Mouse (Mus musculus) MEL (cell line): Measurements from ENCODE around the gene Acvr1b. TPM values are rescaled to one million over a fixed set of nuclear protein-coding genes. Genes with fewer than 3 reads are reported as not detected.

Source experiments
- DNase-seq: peaks from one replicate; pipeline ENCODE4 v3.0.0; 2011; ENCODE audit warnings: low read depth, low spot score
- H3K27ac ChIP-seq: 2 replicates; pipeline ENCODE4 v1.5.1; 2012; ENCODE audit warnings: low read depth, mild to moderate bottlenecking, control low read depth, low read length, moderate library complexity; ENCODE audit not compliant: control insufficient read depth
- H3K27me3 ChIP-seq, 2 experiments: fragments of 150-350 bp in 1 of 2; sonication (generic) in 1 of 2; 2 replicates each; pipeline ENCODE4 v1.6.1; 2012; ENCODE audit warnings: low read length in 2 of 2, mild to moderate bottlenecking in 2 of 2, improper control_type of control experiment in 1 of 2, moderate library complexity in 1 of 2; ENCODE audit not compliant: insufficient read depth in 2 of 2, control insufficient read depth in 1 of 2
- H3K36me3 ChIP-seq, 2 experiments: 2 replicates each; pipeline ENCODE4 v1.6.1; 2012 to 2014; ENCODE audit warnings: low read length in 2 of 2, improper control_type of control experiment in 1 of 2, inconsistent platforms in 1 of 2, mild to moderate bottlenecking in 1 of 2; ENCODE audit not compliant: insufficient read depth in 2 of 2, control insufficient read depth in 1 of 2
- H3K4me1 ChIP-seq, 2 experiments: fragments of 150-350 bp in 1 of 2; sonication (generic) in 1 of 2; 2 replicates each; pipeline ENCODE4 v1.6.1; 2012; ENCODE audit warnings: low read length in 2 of 2, improper control_type of control experiment in 1 of 2, mild to moderate bottlenecking in 1 of 2; ENCODE audit not compliant: insufficient read depth in 2 of 2, control insufficient read depth in 1 of 2
- H3K4me3 ChIP-seq, 2 experiments: fragments of 150-350 bp in 1 of 2; sonication (generic) in 1 of 2; 2 replicates each; pipeline ENCODE4 v1.5.1; 2012; ENCODE audit warnings: low read depth in 2 of 2, low read length in 2 of 2, mild to moderate bottlenecking in 2 of 2, moderate library complexity in 2 of 2, control low read depth in 1 of 2, improper control_type of control experiment in 1 of 2; ENCODE audit not compliant: control insufficient read depth in 1 of 2, insufficient read depth in 1 of 2
- H3K79me2 ChIP-seq: 2 replicates; pipeline ENCODE4 v1.6.1; 2012; ENCODE audit warnings: mild to moderate bottlenecking, low read length, moderate library complexity; ENCODE audit not compliant: control insufficient read depth, poor library complexity, insufficient read depth
- H3K9ac ChIP-seq: 2 replicates; pipeline ENCODE4 v1.6.1; 2012; ENCODE audit warnings: low read depth, mild to moderate bottlenecking, control low read depth, low read length, moderate library complexity; ENCODE audit not compliant: control insufficient read depth, poor library complexity, severe bottlenecking
- H3K9me3 ChIP-seq: fragments of 150-350 bp; sonication (generic); replicated peaks from 2 replicates; pipeline ENCODE4 v1.6.1; 2012; ENCODE audit warnings: mild to moderate bottlenecking, low read length, improper control_type of control experiment, moderate library complexity; ENCODE audit not compliant: insufficient read depth
- BHLHE40 ChIP-seq: IDR thresholded peaks from 2 replicates; pipeline ENCODE4 v1.6.1; 2012; ENCODE audit warnings: low read depth, mild to moderate bottlenecking, inconsistent platforms, low read length, improper control_type of control experiment, borderline replicate concordance
- CHD1 ChIP-seq: IDR thresholded peaks from 2 replicates; pipeline ENCODE4 v1.6.1; 2012; ENCODE audit warnings: low read depth, mild to moderate bottlenecking, inconsistent platforms, low read length, improper control_type of control experiment
- CTCF ChIP-seq, 3 experiments: IDR thresholded peaks in 2 of 3; conservative IDR thresholded peaks in 1 of 3; 2 replicates each; pipeline ENCODE4 v1.5.1; 2011 to 2012; ENCODE audit warnings: low read length in 3 of 3, low read depth in 2 of 3, mild to moderate bottlenecking in 2 of 3, improper control_type of control experiment in 1 of 3, inconsistent platforms in 1 of 3, mixed read lengths in 1 of 3, moderate library complexity in 1 of 3; ENCODE audit not compliant: control insufficient read depth in 1 of 3, insufficient read depth in 1 of 3, poor library complexity in 1 of 3, severe bottlenecking in 1 of 3
- EP300 ChIP-seq, 2 experiments: IDR thresholded peaks; 2 replicates each; pipeline ENCODE4 v1.6.1; 2011; ENCODE audit warnings: improper control_type of control experiment in 2 of 2, low read length in 2 of 2, low read depth in 1 of 2, mild to moderate bottlenecking in 1 of 2
- ETS1 ChIP-seq: IDR thresholded peaks from 2 replicates; pipeline ENCODE4 v1.6.1; 2012; ENCODE audit warnings: low read depth, mild to moderate bottlenecking, inconsistent platforms, low read length, improper control_type of control experiment, moderate library complexity
- GABPA ChIP-seq: IDR thresholded peaks from 2 replicates; pipeline ENCODE4 v1.6.1; 2012; ENCODE audit warnings: low read depth, mild to moderate bottlenecking, inconsistent platforms, low read length, improper control_type of control experiment, moderate library complexity
- HCFC1 ChIP-seq: IDR thresholded peaks from 2 replicates; pipeline ENCODE4 v1.6.1; 2012; ENCODE audit warnings: low read depth, mild to moderate bottlenecking, inconsistent platforms, low read length, improper control_type of control experiment, moderate library complexity
- MAFK ChIP-seq: IDR thresholded peaks from 2 replicates; pipeline ENCODE4 v1.6.1; 2011; ENCODE audit warnings: low read depth, mild to moderate bottlenecking, low read length, improper control_type of control experiment, borderline replicate concordance
- MXI1 ChIP-seq: IDR thresholded peaks from 2 replicates; pipeline ENCODE4 v1.6.1; 2011; ENCODE audit warnings: mild to moderate bottlenecking, low read depth, low read length, improper control_type of control experiment
- MYB ChIP-seq: IDR thresholded peaks from 2 replicates; pipeline ENCODE4 v1.6.1; 2011; ENCODE audit warnings: mild to moderate bottlenecking, low read depth, low read length, improper control_type of control experiment
- MYC ChIP-seq: IDR thresholded peaks from 2 replicates; pipeline ENCODE4 v1.6.1; 2011; ENCODE audit warnings: low read depth, mild to moderate bottlenecking, low read length, improper control_type of control experiment, moderate library complexity
- NELFE ChIP-seq: IDR thresholded peaks from 2 replicates; pipeline ENCODE4 v1.6.1; 2011; ENCODE audit warnings: low read depth, low read length, improper control_type of control experiment
- RCOR1 ChIP-seq: IDR thresholded peaks from 2 replicates; pipeline ENCODE4 v1.6.1; 2012; ENCODE audit warnings: low read depth, mild to moderate bottlenecking, inconsistent platforms, low read length, improper control_type of control experiment
- TCF12 ChIP-seq: IDR thresholded peaks from 2 replicates; pipeline ENCODE4 v1.6.1; 2014; ENCODE audit warnings: low read depth, mild to moderate bottlenecking, inconsistent platforms, low read length, improper control_type of control experiment, moderate library complexity
- USF1 ChIP-seq: IDR thresholded peaks from 2 replicates; pipeline ENCODE4 v1.6.1; 2014; ENCODE audit warnings: low read depth, mild to moderate bottlenecking, inconsistent platforms, low read length, improper control_type of control experiment, moderate library complexity
- USF2 ChIP-seq, 2 experiments: IDR thresholded peaks; 2 replicates each; pipeline ENCODE4 v1.6.1; 2011 to 2012; ENCODE audit warnings: improper control_type of control experiment in 2 of 2, low read length in 2 of 2, borderline replicate concordance in 1 of 2, inconsistent platforms in 1 of 2, low read depth in 1 of 2, mild to moderate bottlenecking in 1 of 2; ENCODE audit not compliant: insufficient read depth in 1 of 2
- ZMIZ1 ChIP-seq: IDR thresholded peaks from 2 replicates; pipeline ENCODE4 v1.6.1; 2012; ENCODE audit warnings: low read depth, mild to moderate bottlenecking, inconsistent platforms, low read length, improper control_type of control experiment, moderate library complexity
- ZNF384 ChIP-seq: IDR thresholded peaks from 2 replicates; pipeline ENCODE4 v1.6.1; 2012; ENCODE audit warnings: low read depth, mild to moderate bottlenecking, inconsistent platforms, low read length, improper control_type of control experiment
- polyA plus RNA-seq, 2 experiments: library from polyadenylated mRNA; stranded (reverse) in 1 of 2; unstranded in 1 of 2; fragments of >175 nt in 1 of 2; fragments of >200 nt in 1 of 2; gene quantifications; 2 replicates each; pipeline versions ENCODE4 v1.2.1 to v1.2.4; 2012; ENCODE audit warnings: low replicate concordance in 2 of 2, low read depth in 1 of 2; ENCODE audit not compliant: insufficient read length in 2 of 2, insufficient read depth in 1 of 2, missing spikeins in 1 of 2
- total RNA-seq: library from RNA; depleted of rRNA; stranded (reverse); fragments of 300-350 nt; gene quantifications from 2 replicates; pipeline ENCODE4 v1.2.3, GENCODE M21; 2012

Gene Acvr1b
- total and polyA plus RNA-seq, 3 experiments, result 10.4 to 13.2 TPM; not detected in 1

GRCm38 (mm10) chr15:101251930-101252329, 78.1 kb downstream of the Acvr1b start:
- Histone ChIP-seq H3K79me2 (no peaks in the 10 kb centered on the region), H3K9ac (no peak overlapping the region), H3K36me3 (peaks cover 0 to 18% of the 10 kb centered on the region in 2 experiments; a peak in 2 of 4 replicates), H3K4me3 (no peak overlapping the region), H3K27ac (no peak overlapping the region), H3K9me3 (no peaks in the 10 kb centered on the region), H3K27me3 (no peaks in the 10 kb centered on the region), H3K4me1 (peaks cover 5 to 31% of the 10 kb centered on the region in 2 experiments)
- no peak for DNase-seq
- TF ChIP-seq CHD1 (no peak), GABPA (no peak)

GRCm38 (mm10) chr15:101252614-101253013, 78.7 kb downstream of the Acvr1b start:
- no peaks in the 10 kb centered on the region for H3K27me3 ChIP-seq

GRCm38 (mm10) chr15:101253563-101253885, 79.7 kb downstream of the Acvr1b start:
- H3K4me1 ChIP-seq, result peaks cover 5 to 30% of the 10 kb centered on the region in 2 experiments
- H3K27me3 ChIP-seq, result no peaks in the 10 kb centered on the region
- H3K9ac ChIP-seq, result peak overlapping the region; percentile 44
- H3K79me2 ChIP-seq, result no peaks in the 10 kb centered on the region
- no peak overlapping the region for H3K27ac ChIP-seq
- TF ChIP-seq USF2 (IDR thresholded peaks at IDR 0.05; ENCODE audit: borderline replicate concordance in 1 of 2, insufficient read depth in 1 of 2, low read depth in 1 of 2, low read length in 2 of 2) (no peak), MYB (no peak), ETS1 (no peak), MYC (no peak), HCFC1 (no peak), MXI1 (no peak), MAFK (no peak), BHLHE40 (no peak), ZNF384 (no peak), RCOR1 (no peak), TCF12 (no peak), NELFE (no peak; the same call in 1 of the 2 replicates), USF1 (no peak), EP300 (IDR thresholded peaks at IDR 0.05; ENCODE audit: low read depth in 1 of 2, low read length in 2 of 2) (no peak)
- no peak for DNase-seq
- no peaks in the 10 kb centered on the region for H3K9me3 ChIP-seq
- H3K4me3 ChIP-seq, result peak overlapping the region; percentile 49 to 81
- H3K36me3 ChIP-seq, result peaks cover 0 to 18% of the 10 kb centered on the region in 2 experiments; a peak in 2 of 4 replicates

More at GRCm38 (mm10) chr15:101252614-101253013, 78.7 kb downstream of the Acvr1b start:
- TF ChIP-seq ZMIZ1 (no peak), CTCF (IDR thresholded peaks at IDR 0.05 in 2 of 3, conservative IDR thresholded peaks at IDR 0.05 in 1 of 3; ENCODE audit: control insufficient read depth in 1 of 3, insufficient read depth in 1 of 3, low read depth in 2 of 3, low read length in 3 of 3, poor library complexity in 1 of 3, severe bottlenecking in 1 of 3) (no peak), NELFE (no peak), RCOR1 (peak; percentile 46; the same call in 1 of the 2 replicates)
- Histone ChIP-seq H3K9ac (no peak overlapping the region), H3K36me3 (peaks cover 0 to 18% of the 10 kb centered on the region in 2 experiments; a peak in 2 of 4 replicates), H3K79me2 (no peaks in the 10 kb centered on the region), H3K27ac (no peak overlapping the region), H3K4me1 (peaks cover 5 to 30% of the 10 kb centered on the region in 2 experiments), H3K9me3 (no peaks in the 10 kb centered on the region), H3K4me3 (no peak overlapping the region)
- peak; percentile 50 for DNase-seq
